Mouse (Mus musculus) small intestine, adult 2 months (tissue): ENCODE results near the gene Agap1. TPM values are rescaled to one million over a fixed set of nuclear protein-coding genes. Genes with fewer than 3 reads are reported as not detected.

Experiments
- H3K27ac ChIP-seq: fragments of 200-500 bp; 2 replicates; pipeline ENCODE4 v1.5.1; 2012; ENCODE audit warnings: low read depth, low read length, control low read depth, inconsistent platforms; ENCODE audit not compliant: insufficient read depth
- H3K27me3 ChIP-seq: fragments of 200-500 bp; 2 replicates; pipeline ENCODE4 v1.6.1; 2012; ENCODE audit warnings: mild to moderate bottlenecking, moderate library complexity, low read length, inconsistent platforms; ENCODE audit not compliant: control insufficient read depth, insufficient read depth
- H3K36me3 ChIP-seq: fragments of 200-500 bp; 2 replicates; pipeline ENCODE4 v1.6.1; 2012; ENCODE audit warnings: mild to moderate bottlenecking, low read length, control low read depth, inconsistent platforms; ENCODE audit not compliant: control insufficient read depth, insufficient read depth
- H3K4me1 ChIP-seq: fragments of 200-500 bp; 2 replicates; pipeline ENCODE4 v1.6.1; 2012; ENCODE audit warnings: low read length, inconsistent platforms, mixed read lengths; ENCODE audit not compliant: control insufficient read depth, insufficient read depth, insufficient read length
- H3K4me3 ChIP-seq: fragments of 200-500 bp; 2 replicates; pipeline ENCODE4 v1.5.1; 2012; ENCODE audit warnings: low read depth, mild to moderate bottlenecking, control low read depth, inconsistent platforms, low read length, moderate library complexity
- CTCF ChIP-seq: fragments of 200-500 bp; IDR thresholded peaks from 2 replicates; pipeline ENCODE4 v1.5.1; 2012; ENCODE audit warnings: low read depth, mild to moderate bottlenecking, control low read depth, inconsistent platforms, low read length, moderate library complexity, mixed read lengths; ENCODE audit not compliant: insufficient replicate concordance, insufficient read length; ENCODE audit errors: extremely low read depth
- POLR2A ChIP-seq: fragments of 200-500 bp; IDR thresholded peaks from 2 replicates; pipeline ENCODE4 v1.6.1; 2012; ENCODE audit warnings: low read depth, mild to moderate bottlenecking, control low read depth, inconsistent platforms, low read length, moderate library complexity
- WGBS: fragments of 180-500 bp; shearing (Covaris S2); methylation state at CpG from one replicate; pipeline ENCODE4 v1.1.7; 2018; 5-methylcytosine and 5-hydroxymethylcytosine counted together
- polyA plus RNA-seq: library from polyadenylated mRNA; depleted of rRNA; stranded (reverse); fragments of >200 nt; gene quantifications from 2 replicates; pipeline ENCODE4 v1.2.3, GENCODE M21; 2012

Gene Agap1
- polyA plus RNA-seq, 1 experiment = 27.8 TPM

DNA sequence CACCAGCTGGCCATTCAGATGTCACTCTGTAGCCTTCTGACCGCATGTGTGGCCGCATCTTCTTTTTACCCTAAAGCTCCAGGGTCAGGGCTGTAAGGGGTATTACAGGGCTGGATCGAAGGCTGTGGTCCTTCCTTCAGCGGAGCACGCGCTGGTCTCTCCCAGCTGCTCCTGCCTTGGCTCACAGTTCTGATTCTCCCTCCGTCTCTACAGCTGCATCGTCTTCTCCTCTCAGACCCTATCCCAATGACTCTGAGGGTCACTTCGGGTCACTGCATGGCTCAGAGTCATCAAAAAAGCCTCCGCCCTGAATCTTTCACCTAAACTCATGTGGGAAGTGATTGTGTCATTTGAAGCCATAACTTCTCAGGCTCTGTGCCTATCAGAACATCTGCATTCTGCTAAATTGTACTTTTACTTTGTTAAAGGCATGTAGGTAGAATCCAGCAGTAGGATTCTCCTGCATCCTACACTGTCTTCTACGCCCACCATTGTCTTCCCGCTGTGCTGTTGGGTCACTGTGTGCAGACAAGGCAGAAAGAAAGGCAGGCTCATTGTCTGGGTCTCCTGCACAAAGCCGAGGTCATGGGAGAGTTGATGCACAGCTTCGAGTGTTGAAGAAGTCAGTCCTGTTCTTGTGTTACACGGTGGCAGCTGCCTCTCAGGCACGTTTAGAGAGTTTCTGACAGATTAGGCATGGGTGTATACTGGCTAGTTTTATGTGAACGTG is 65.5 kb downstream of the Agap1 start:
- Histone ChIP-seq H3K4me1 (peaks cover 3% of the 10 kb centered on the region; the same call in 1 of the 2 replicates), H3K36me3 (no peaks in the 10 kb centered on the region), H3K27ac (no peak overlapping the region), H3K4me3 (no peak overlapping the region), H3K27me3 (no peaks in the 10 kb centered on the region)
- TF ChIP-seq CTCF (no peak), POLR2A (no peak)
- WGBS = 87% methylated on average over 17 of the region's 17 CpGs

DNA sequence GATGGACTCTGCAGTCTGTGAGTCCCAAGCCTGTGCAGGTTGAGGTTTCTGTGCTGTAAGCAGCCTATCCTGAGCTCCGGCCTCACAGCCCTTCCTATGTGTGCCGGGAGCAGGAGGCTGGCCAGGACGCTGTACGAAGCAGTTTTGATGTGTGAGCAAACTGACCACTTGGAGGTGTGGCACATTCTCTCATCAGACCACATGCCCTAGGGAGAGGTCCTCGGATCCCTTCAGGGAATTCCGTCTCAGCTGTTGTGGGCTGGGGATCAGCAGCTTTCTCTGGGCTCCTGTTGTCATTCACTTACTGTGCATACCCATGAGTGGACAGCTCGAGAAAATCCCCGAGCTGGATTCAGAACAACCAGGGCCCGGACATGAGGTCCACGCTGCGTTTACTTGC is 66.8 kb downstream of the Agap1 start:
- no peak overlapping the region for H3K4me3 ChIP-seq
- H3K27ac ChIP-seq = no peak overlapping the region
- H3K27me3 ChIP-seq = no peaks in the 10 kb centered on the region
- no peak for TF ChIP-seq CTCF
- TF ChIP-seq POLR2A = no peak
- no peaks in the 10 kb centered on the region for H3K36me3 ChIP-seq
- peaks cover 3% of the 10 kb centered on the region; the same call in 1 of the 2 replicates for H3K4me1 ChIP-seq
- WGBS = 85% methylated on average over 11 of the region's 11 CpGs

DNA sequence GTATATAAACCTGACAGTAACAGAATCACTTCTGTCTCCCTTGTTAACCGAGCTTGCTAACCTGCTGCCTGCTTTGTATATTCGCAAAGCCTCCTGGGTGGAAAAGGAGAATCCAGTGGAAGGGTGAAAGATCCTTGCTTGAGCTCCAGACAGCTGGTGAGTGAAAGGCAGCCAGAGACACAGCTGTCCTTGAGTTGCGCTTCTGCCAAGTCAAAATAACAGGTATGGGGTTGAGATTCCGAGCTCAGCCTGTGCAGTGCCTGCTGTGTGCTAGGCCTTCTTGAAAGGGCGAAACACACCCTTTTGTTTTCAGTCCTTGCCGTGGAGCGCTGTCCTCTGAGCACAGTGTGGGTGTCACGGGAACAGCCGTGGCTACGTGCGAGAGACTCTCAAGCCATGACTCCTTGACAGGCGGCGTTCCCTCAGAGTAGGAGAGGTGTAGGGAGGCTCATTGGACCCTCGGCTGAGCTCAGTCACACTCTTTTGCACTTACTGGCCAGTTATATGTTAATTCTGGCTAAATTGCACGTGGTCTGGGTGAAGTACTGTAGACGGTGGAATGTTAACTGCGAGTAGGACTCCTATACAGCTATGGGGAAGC is 67.4 kb downstream of the Agap1 start:
- Histone ChIP-seq H3K27ac (no peak overlapping the region), H3K4me1 (no peaks in the 10 kb centered on the region; the same call in 1 of the 2 replicates), H3K4me3 (no peak overlapping the region), H3K27me3 (no peaks in the 10 kb centered on the region), H3K36me3 (no peaks in the 10 kb centered on the region)
- 80% methylated on average over 17 of the region's 17 CpGs for WGBS
- TF ChIP-seq POLR2A (no peak), CTCF (no peak)

DNA sequence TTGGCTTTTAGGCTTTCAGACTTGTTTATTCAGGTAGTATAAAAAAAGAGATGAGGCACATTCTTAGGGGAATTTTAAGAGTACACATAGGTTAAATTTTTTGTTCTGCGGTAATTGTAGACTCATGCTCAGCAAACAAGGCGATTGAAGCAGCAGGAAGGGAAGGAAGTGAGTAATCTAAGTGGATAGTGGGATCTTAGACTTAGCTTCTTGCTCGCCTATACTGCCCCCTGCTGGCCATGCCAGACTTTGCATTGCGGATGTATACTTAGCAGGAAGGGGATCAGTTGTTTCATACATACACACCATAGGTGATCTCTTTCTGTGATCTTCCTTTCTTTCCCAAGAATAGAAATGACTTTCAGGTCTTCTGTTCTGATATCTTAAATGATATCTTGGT is 69.8 kb downstream of the Agap1 start:
- H3K27ac ChIP-seq = no peak overlapping the region
- no peaks in the 10 kb centered on the region; the same call in 1 of the 2 replicates for H3K4me1 ChIP-seq
- TF ChIP-seq POLR2A (no peak), CTCF (peak; percentile 74; the same call in 1 of the 2 replicates)
- WGBS = 0% methylated on average over 4 of the region's 4 CpGs
- H3K27me3 ChIP-seq = no peaks in the 10 kb centered on the region
- no peaks in the 10 kb centered on the region for H3K36me3 ChIP-seq
- H3K4me3 ChIP-seq = no peak overlapping the region

DNA sequence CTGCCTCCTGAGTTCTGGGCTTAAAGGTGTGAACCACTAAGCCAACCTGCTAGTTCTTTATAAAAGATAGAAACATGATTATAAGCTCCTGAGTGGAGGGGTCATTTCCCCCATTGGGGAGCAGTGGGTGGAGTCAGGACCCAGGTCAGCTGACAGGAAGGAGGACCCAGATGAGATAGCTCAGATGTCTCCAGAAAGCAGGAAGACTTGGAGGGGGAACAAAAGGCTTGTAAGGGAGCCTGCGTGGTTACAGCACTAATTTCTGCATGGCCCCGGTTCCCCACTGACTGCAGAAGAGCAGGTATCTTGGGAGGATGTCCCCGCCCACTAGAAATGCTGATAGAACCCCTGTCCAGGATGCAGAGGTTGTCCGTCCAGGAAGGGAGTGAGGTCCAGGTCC is 70.4 kb downstream of the Agap1 start:
- WGBS = 75% methylated on average over 4 of the region's 4 CpGs
- H3K4me3 ChIP-seq = no peak overlapping the region
- no peak overlapping the region for H3K27ac ChIP-seq
- TF ChIP-seq CTCF = no peak
- no peak for TF ChIP-seq POLR2A
- H3K27me3 ChIP-seq = no peaks in the 10 kb centered on the region
- H3K4me1 ChIP-seq = no peaks in the 10 kb centered on the region; the same call in 1 of the 2 replicates
- no peaks in the 10 kb centered on the region for H3K36me3 ChIP-seq

DNA sequence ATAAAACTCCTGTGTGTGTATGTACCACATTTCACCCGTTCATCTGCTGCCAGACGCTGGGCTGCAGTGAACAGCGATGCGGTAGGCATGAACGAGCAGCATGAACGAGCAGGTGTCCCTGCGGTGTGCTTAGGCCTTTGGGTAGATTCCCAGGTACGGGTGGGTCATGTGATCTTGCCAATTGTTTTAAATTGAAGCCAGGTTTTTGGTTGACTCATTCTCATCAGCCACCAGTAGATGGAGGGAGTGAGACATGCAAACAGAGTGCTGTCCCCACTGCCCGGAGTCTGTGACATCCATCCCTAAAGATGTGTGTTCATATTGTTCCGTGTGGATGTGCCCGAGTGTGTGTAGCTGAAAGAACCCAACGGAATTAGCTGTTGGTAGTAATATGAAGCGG is 71.2 kb downstream of the Agap1 start:
- Histone ChIP-seq H3K27ac (no peak overlapping the region), H3K27me3 (no peaks in the 10 kb centered on the region), H3K36me3 (no peaks in the 10 kb centered on the region), H3K4me1 (no peaks in the 10 kb centered on the region), H3K4me3 (no peak overlapping the region)
- WGBS = 23% methylated on average over 13 of the region's 13 CpGs
- TF ChIP-seq POLR2A (no peak), CTCF (peak; percentile 65; the same call in 1 of the 2 replicates)

DNA sequence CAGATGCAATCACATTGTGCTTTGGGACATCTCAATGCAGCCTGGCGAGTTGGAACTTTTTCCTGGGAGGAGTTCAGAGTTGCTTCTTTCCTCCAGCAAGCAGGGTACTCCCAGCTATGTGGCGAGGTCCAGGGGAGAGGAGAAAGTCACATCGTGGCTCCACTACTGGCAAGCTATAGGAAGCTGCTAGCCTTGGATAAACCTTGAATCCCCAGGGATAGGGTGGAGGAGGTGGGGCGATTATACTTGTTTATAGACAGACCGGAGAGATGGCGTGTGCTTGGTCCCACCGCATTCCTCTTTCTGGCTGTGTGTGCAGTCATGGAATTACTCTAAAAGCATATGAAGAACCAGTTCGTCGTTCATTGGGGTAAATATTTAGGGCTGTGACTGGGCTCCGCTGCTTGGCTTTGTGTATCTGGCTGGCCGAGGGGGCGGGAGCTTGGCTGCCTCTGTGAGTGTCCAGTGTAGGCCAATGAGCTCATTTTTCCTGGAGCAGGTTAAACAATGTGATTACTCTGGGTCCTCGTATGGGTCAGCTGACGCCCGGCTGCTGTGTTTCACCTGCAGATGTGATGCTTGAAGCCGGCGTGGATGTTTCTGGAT is 74.2 kb downstream of the Agap1 start:
- no peaks in the 10 kb centered on the region for H3K36me3 ChIP-seq
- no peaks in the 10 kb centered on the region for H3K4me1 ChIP-seq
- no peaks in the 10 kb centered on the region for H3K27me3 ChIP-seq
- H3K27ac ChIP-seq = no peak overlapping the region
- H3K4me3 ChIP-seq = no peak overlapping the region
- no peak for TF ChIP-seq CTCF
- TF ChIP-seq POLR2A = no peak
- WGBS = 66% methylated on average over 17 of the region's 17 CpGs
